Mouse (Mus musculus) midbrain, postnatal 0 days (tissue): ENCODE measurements at regions not wholly inside any gene's neighbourhood (a gene's known extent, or its start where the extent isn't known, plus 50 kb on each side); places are given as distances from the start of the nearest gene placed in this dataset.
A peak's percentile ranks its signal among the peaks of the same experiment; 100 is the strongest.

Source experiments
- ATAC-seq: fragments of 200-750 bp; cut with Nextera tagmentation; 2 replicates; pipeline ENCODE4 v1.8.0; 2017; ENCODE audit warnings: moderate number of reproducible peaks, mild to moderate bottlenecking, moderate TSS enrichment, moderate library complexity; ENCODE audit not compliant: low FRiP score
- DNase-seq: peaks from one replicate; pipeline ENCODE4 v3.0.0-alpha.2; 2015; ENCODE audit warnings: low spot score
- H3K27ac ChIP-seq: fragments of 300-500 bp; sonication (generic); 2 replicates; pipeline ENCODE4 v1.5.1; 2014; ENCODE audit warnings: low read depth, mild to moderate bottlenecking, low read length, mixed read lengths
- H3K27me3 ChIP-seq: fragments of 300-500 bp; sonication (generic); 2 replicates; pipeline ENCODE4 v1.6.1; 2014; ENCODE audit warnings: low read length, control low read depth, mixed read lengths; ENCODE audit not compliant: insufficient read depth
- H3K36me3 ChIP-seq: fragments of 300-500 bp; sonication (generic); 2 replicates; pipeline ENCODE4 v1.6.1; 2014; ENCODE audit warnings: low read length, control low read depth, mixed read lengths; ENCODE audit not compliant: insufficient read depth
- H3K4me1 ChIP-seq: fragments of 300-500 bp; sonication (generic); 2 replicates; pipeline ENCODE4 v1.6.1; 2014; ENCODE audit warnings: mild to moderate bottlenecking, control low read depth, antibody characterized with exemption, low read length, mixed read lengths; ENCODE audit not compliant: insufficient read depth
- H3K4me2 ChIP-seq: fragments of 300-500 bp; sonication (generic); 2 replicates; pipeline ENCODE4 v1.6.1; 2014; ENCODE audit warnings: low read depth, mild to moderate bottlenecking, low read length, mixed read lengths; ENCODE audit not compliant: poor library complexity, severe bottlenecking
- H3K4me3 ChIP-seq: fragments of 300-500 bp; sonication (generic); 2 replicates; pipeline ENCODE4 v1.5.1; 2014; ENCODE audit warnings: low read depth, mild to moderate bottlenecking, low read length, moderate library complexity
- H3K9ac ChIP-seq: fragments of 300-500 bp; sonication (generic); replicated peaks from 2 replicates; pipeline ENCODE4 v1.6.1; 2014; ENCODE audit warnings: mild to moderate bottlenecking, low read length, moderate library complexity, mixed read lengths; ENCODE audit not compliant: poor library complexity, severe bottlenecking
- H3K9me3 ChIP-seq: fragments of 300-500 bp; sonication (generic); 2 replicates; pipeline ENCODE4 v1.6.1; 2016; ENCODE audit warnings: low read length, control low read depth
- CTCF ChIP-seq: IDR thresholded peaks from 2 replicates; pipeline ENCODE4 v1.5.1; 2016; ENCODE audit warnings: antibody characterized with exemption, mild to moderate bottlenecking
- WGBS: fragments of 180-500 bp; shearing (Covaris S2); extraction: QIAGEN DNeasy Blood & Tissue Kit; methylation state at CpG from one replicate; pipeline ENCODE4 v1.1.7; 2014; 5-methylcytosine and 5-hydroxymethylcytosine counted together

DNA sequence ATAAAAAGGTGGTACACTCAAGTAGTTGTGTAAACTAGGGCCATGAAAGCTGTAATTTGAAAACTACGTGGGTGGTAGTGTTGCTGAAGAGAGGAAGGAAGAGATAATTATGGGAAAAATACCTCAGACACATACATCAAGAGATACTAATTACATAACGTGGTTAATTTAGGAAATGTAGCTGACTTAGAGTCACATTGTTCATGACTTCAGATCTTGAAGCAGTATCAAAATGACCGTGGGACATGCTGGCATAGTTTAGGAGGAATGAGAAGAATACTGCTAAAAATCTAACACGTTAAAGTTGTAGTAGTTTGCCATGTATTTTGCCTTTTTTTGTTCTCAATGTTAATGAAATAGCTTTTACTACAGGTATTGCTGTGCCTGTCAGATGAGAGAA lies 445.9 kb upstream of the Sel1l start:
- Histone ChIP-seq H3K9ac (no peak overlapping the region), H3K27ac (no peak overlapping the region), H3K4me2 (no peak overlapping the region), H3K27me3 (no peaks in the 10 kb centered on the region), H3K9me3 (no peaks in the 10 kb centered on the region), H3K4me1 (no peaks in the 10 kb centered on the region; the same call in 1 of the 2 replicates), H3K36me3 (no peaks in the 10 kb centered on the region), H3K4me3 (no peak overlapping the region)
- ATAC-seq (no peak), DNase-seq (no peak)
- no peak for TF ChIP-seq CTCF
- WGBS = 79% methylated on average over 4 of the region's 4 CpGs

DNA sequence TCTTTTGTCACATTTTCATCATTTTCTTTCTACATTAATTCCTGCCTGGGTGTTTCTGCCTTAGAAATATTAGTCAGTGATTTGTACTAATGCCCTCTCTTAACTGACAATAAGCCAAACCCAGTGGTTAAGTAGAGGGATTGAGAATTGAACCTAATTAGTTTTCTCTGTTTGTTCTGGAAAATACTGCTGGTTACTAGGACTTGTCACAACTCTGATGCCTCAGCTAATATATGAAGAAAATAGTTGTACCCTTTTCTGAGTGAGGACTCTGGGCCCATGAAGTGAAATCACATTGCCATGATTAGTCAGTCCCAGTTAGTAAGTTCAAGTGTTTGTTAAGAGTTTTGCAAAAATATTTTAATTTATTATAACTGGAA lies 444.4 kb upstream of the Sel1l start:
- Histone ChIP-seq H3K36me3 (no peaks in the 10 kb centered on the region), H3K4me1 (no peaks in the 10 kb centered on the region; the same call in 1 of the 2 replicates), H3K27ac (0 out of 2 replicates have a peak overlapping the region, but pooled peaks have one; percentile 1), H3K4me3 (no peak overlapping the region), H3K9me3 (no peaks in the 10 kb centered on the region), H3K27me3 (no peaks in the 10 kb centered on the region), H3K4me2 (no peak overlapping the region), H3K9ac (no peak overlapping the region)
- DNase-seq = no peak
- no peak for ATAC-seq
- TF ChIP-seq CTCF = no peak

DNA sequence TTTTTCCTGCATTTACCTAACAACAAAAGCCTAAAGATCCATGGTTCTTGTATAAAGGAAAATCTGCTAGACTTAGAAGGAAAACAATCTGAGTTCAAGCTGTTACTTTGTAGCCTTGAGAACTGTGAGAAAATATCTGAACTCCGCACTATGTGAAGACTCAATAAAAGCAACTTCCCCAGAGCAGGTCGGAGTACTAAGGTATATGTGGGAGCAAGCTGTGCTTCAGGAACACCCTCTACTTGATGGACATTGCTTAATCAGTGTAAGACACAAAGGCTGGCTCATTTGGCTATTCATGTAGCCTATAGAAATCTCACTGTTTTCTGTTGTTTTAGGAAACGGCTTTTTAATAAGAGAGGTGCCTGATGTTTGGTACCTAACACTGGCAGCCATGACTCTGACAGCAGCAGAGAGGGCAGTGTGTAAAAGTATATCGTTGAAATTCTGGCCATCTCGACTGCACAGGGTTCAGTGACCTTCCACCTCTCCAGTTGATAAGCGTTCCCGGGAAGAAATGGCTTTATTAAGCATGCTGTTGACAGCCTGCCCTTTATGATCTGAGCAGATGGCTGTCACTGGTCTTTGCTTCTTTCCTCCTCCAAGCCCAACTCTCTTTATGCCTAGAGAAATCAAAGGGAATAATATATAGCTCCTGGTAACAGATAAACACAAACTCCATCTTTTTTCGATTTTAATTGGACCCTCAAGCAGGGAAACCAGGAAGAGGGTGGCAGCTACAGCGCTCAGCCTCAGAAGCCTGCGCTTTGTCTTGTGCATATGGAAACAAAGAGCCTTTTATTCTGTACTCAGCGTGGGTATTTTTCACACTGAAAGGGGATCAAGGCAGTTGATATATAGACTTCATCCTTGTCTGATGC lies 443.7 kb upstream of the Sel1l start:
- Histone ChIP-seq H3K36me3 (no peaks in the 10 kb centered on the region), H3K27ac (0 out of 2 replicates have a peak overlapping the region, but pooled peaks have one; percentile 1), H3K9me3 (no peaks in the 10 kb centered on the region), H3K4me2 (no peak overlapping the region), H3K9ac (no peak overlapping the region), H3K4me1 (no peaks in the 10 kb centered on the region; the same call in 1 of the 2 replicates), H3K4me3 (no peak overlapping the region), H3K27me3 (no peaks in the 10 kb centered on the region)
- ATAC-seq = peak; percentile 71
- 16% methylated on average over 11 of the region's 11 CpGs for WGBS
- DNase-seq = peak; percentile 26
- no peak for TF ChIP-seq CTCF

DNA sequence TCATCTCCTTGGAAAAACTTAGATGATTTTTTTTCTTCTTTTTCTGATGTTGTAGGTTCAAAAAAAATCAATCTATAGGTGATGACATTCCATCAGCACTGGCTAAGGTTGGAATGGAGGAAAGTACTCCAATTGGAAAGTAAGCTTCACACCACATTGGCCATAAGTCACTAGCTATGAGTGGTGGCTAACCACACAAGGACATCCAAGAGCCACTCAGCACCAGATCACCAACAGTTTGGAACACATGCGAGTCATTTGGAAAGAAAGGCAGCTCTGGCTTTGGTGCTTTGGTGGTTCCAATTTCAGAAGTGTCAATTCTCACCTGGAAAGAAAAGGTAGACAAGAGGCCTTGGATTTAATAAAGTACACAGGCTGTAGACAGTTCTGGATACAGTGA lies 442.5 kb upstream of the Sel1l start:
- H3K9ac ChIP-seq = no peak overlapping the region

DNA sequence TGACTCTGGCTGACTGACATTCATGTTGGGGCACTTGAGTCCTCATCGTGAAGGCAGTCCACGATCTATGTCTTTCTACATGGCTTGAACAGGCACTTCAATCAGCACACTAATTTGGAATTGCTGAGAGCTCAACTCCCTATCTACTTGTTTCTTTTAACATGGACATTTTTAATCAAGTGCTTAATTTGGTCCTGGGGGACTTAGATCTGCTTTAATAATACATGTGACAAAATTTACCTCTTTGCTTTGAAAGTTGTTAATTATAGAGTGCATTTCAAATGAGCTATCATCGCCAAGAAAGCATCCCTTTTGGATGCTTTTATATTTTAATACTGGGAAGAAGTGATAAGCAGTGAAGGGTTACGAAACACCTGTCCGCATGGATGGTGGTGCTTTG lies 436.6 kb upstream of the Sel1l start:
- no peaks in the 10 kb centered on the region for H3K36me3 ChIP-seq
- no peak for TF ChIP-seq CTCF
- H3K9ac ChIP-seq = no peak overlapping the region
- H3K9me3 ChIP-seq = no peaks in the 10 kb centered on the region
- H3K27me3 ChIP-seq = no peaks in the 10 kb centered on the region
- no peak for DNase-seq
- no peak for ATAC-seq
- H3K4me2 ChIP-seq = no peak overlapping the region
- H3K4me3 ChIP-seq = no peak overlapping the region
- H3K27ac ChIP-seq = no peak overlapping the region
- H3K4me1 ChIP-seq = no peaks in the 10 kb centered on the region
- 76% methylated on average over 5 of the region's 5 CpGs for WGBS

More for the DNA sequence above, 442.5 kb upstream of the Sel1l start:
- H3K4me3 ChIP-seq = no peak overlapping the region
- H3K4me2 ChIP-seq = no peak overlapping the region
- 96% methylated on average over 1 of the region's 1 CpGs for WGBS
- TF ChIP-seq CTCF = no peak
- ATAC-seq (no peak), DNase-seq (no peak)
- H3K27me3 ChIP-seq = no peaks in the 10 kb centered on the region
- no peak overlapping the region for H3K27ac ChIP-seq
- H3K4me1 ChIP-seq = no peaks in the 10 kb centered on the region; the same call in 1 of the 2 replicates
- no peaks in the 10 kb centered on the region for H3K36me3 ChIP-seq
- H3K9me3 ChIP-seq = no peaks in the 10 kb centered on the region

DNA sequence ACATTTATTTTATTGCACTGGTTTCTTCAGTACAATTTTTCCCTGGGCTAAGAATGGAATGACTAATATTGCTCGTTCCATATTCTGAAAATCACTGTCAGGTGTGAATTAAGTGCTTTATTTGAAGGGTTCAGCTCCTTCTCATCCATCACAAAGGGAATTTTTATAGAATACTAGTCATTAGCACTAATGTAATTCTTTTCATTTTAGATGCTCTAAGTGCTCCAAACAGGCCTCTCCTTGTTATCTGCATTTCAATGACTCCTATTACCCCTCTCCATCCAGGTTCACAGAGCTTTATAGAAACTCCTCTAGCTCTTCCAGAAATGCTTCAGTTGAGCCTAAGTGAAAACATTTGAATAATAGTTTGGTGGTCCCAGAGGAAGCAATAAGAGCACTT lies 431.5 kb upstream of the Sel1l start:
- Histone ChIP-seq H3K4me2 (no peak overlapping the region), H3K9ac (no peak overlapping the region), H3K9me3 (no peaks in the 10 kb centered on the region), H3K27ac (no peak overlapping the region), H3K27me3 (no peaks in the 10 kb centered on the region), H3K4me3 (no peak overlapping the region), H3K36me3 (no peaks in the 10 kb centered on the region), H3K4me1 (no peaks in the 10 kb centered on the region)
- TF ChIP-seq CTCF = no peak
- DNase-seq (no peak), ATAC-seq (no peak)
- 48% methylated on average over 1 of the region's 1 CpGs for WGBS
